In the genomic region with DNA sequence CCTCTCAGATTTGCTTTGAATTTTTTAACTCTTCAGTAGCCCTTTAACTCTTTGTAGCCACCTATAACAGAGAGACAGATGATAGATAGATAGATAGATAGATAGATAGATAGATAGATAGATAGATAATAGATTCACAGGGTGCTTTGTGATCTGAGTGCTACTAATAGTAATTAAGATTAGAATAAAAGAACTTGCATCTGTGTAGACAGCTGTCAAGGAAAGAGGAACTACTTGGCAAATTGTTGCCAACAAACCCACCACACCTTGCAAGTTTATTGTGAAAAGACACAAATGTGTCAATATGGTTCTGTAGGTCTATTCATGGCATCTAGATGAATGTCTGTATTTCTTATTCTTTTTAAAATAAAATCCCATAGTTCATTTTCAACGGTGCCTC, we compare ENCODE assay signal across 1 mouse cellular context.
TF ChIP-seq lines count a peak whose summit lies in the region.

No protein-coding gene starts in this region.

TF ChIP-seq in MEL, 35 proteins besides CTCF, POLR2A, EP300 and RAD21 (continued from another document):
- TF ChIP-seq USF2 (IDR thresholded peaks at IDR 0.05; ENCODE audit: borderline replicate concordance in 1 of 2, insufficient read depth in 1 of 2, low read depth in 1 of 2, low read length in 2 of 2) (no peak), UBTF (IDR thresholded peaks at IDR 0.05; ENCODE audit: borderline replicate concordance, insufficient read depth, low read depth, low read length) (no peak), ZKSCAN1 (IDR thresholded peaks at IDR 0.05; ENCODE audit: low read depth, low read length) (no peak), POLR2AphosphoS5 (IDR thresholded peaks at IDR 0.05; ENCODE audit: borderline replicate concordance, low read depth, low read length) (no peak), E2F4 (IDR thresholded peaks at IDR 0.05; ENCODE audit: borderline replicate concordance, low read depth, low read length) (no peak), TAL1 (IDR thresholded peaks at IDR 0.05; ENCODE audit: low read length) (peak; percentile 28; the same call in 1 of the 2 replicates), NELFE (IDR thresholded peaks at IDR 0.05; ENCODE audit: low read depth, low read length) (no peak), ZC3H11A (IDR thresholded peaks at IDR 0.05; ENCODE audit: low read depth, low read length) (no peak), CHD1 (IDR thresholded peaks at IDR 0.05; ENCODE audit: low read depth, low read length) (no peak), HCFC1 (IDR thresholded peaks at IDR 0.05; ENCODE audit: low read depth, low read length) (0 out of 2 replicates have a peak, but pooled peaks have one; percentile 33), RCOR1 (IDR thresholded peaks at IDR 0.05; ENCODE audit: low read depth, low read length) (peak; percentile 29), GATA1 (IDR thresholded peaks at IDR 0.05; ENCODE audit: low read depth, low read length) (peak; percentile 75; the same call in 1 of the 2 replicates), MXI1 (IDR thresholded peaks at IDR 0.05; ENCODE audit: low read depth, low read length) (0 out of 2 replicates have a peak, but pooled peaks have one; percentile 38), GABPA (IDR thresholded peaks at IDR 0.05; ENCODE audit: low read depth, low read length) (no peak), ETS1 (IDR thresholded peaks at IDR 0.05; ENCODE audit: low read depth, low read length) (peak; percentile 80), ZNF384 (IDR thresholded peaks at IDR 0.05; ENCODE audit: low read depth, low read length) (no peak), MAZ (IDR thresholded peaks at IDR 0.05; ENCODE audit: low read depth, low read length) (no peak), USF1 (IDR thresholded peaks at IDR 0.05; ENCODE audit: low read depth, low read length) (no peak), POLR2AphosphoS2 (IDR thresholded peaks at IDR 0.05; ENCODE audit: low read length) (no peak), ZMIZ1 (IDR thresholded peaks at IDR 0.05; ENCODE audit: low read depth, low read length) (no peak), SMC3 (IDR thresholded peaks at IDR 0.05; ENCODE audit: low read depth, low read length) (no peak), ELF1 (IDR thresholded peaks at IDR 0.05; ENCODE audit: low read depth, low read length) (0 out of 2 replicates have a peak, but pooled peaks have one; percentile 14)
